Mouse (Mus musculus): ENCODE measurements around the gene Kif1b. TPM values are rescaled to one million over a fixed set of nuclear protein-coding genes. Genes with fewer than 3 reads are reported as not detected.

Kif1b gene
- total RNA-seq, 1 experiment from 2014 or later, result 6.6 TPM

GRCm38 (mm10) chr4:149150721-149151120 lies 156.8 kb downstream of the Kif1b start:
- ATAC-seq (replicated peaks; ENCODE audit: low read depth, poor library complexity, severe bottlenecking), result no peak

- ATAC-seq (replicated peaks; ENCODE audit: low read depth, poor library complexity, severe bottlenecking), result no peak
These were observed 157.2 kb downstream of the Kif1b start for GRCm38 (mm10) chr4:149150256-149150655.

GRCm38 (mm10) chr4:149149611-149150010 lies 157.9 kb downstream of the Kif1b start:
- no peak for ATAC-seq (replicated peaks; ENCODE audit: low read depth, poor library complexity, severe bottlenecking)

- ATAC-seq (replicated peaks; ENCODE audit: low read depth, poor library complexity, severe bottlenecking), result no peak
These were observed 158.3 kb downstream of the Kif1b start for GRCm38 (mm10) chr4:149149196-149149595.

- ATAC-seq (replicated peaks; ENCODE audit: low read depth, poor library complexity, severe bottlenecking), result no peak
These were observed 159.4 kb downstream of the Kif1b start for GRCm38 (mm10) chr4:149148084-149148483.

GRCm38 (mm10) chr4:149147528-149147927 lies 160.0 kb downstream of the Kif1b start:
- no peak for ATAC-seq (replicated peaks; ENCODE audit: low read depth, poor library complexity, severe bottlenecking)

GRCm38 (mm10) chr4:149145151-149145550 lies 162.3 kb downstream of the Kif1b start:
- ATAC-seq (replicated peaks; ENCODE audit: low read depth, poor library complexity, severe bottlenecking), result no peak

- peak; percentile 91 for ATAC-seq (replicated peaks; ENCODE audit: low read depth, poor library complexity, severe bottlenecking)
These were observed 163.0 kb downstream of the Kif1b start for GRCm38 (mm10) chr4:149144459-149144858.

- 0 out of 2 replicates have a peak, but pooled peaks have one; percentile 24 for ATAC-seq (replicated peaks; ENCODE audit: low read depth, poor library complexity, severe bottlenecking)
These were observed 163.9 kb downstream of the Kif1b start for GRCm38 (mm10) chr4:149143594-149143993.

- no peak for ATAC-seq (replicated peaks; ENCODE audit: low read depth, poor library complexity, severe bottlenecking)
These were observed 169.0 kb downstream of the Kif1b start for GRCm38 (mm10) chr4:149138515-149138914.

GRCm38 (mm10) chr4:149136982-149137770 lies 170.3 kb downstream of the Kif1b start, which contains the start of gene Cenps:
Gene Cenps (minus strand): TSS chr4:149137629.
- ATAC-seq (replicated peaks; ENCODE audit: low read depth, poor library complexity, severe bottlenecking), result peak; percentile 94

GRCm38 (mm10) chr4:149136116-149136850 lies 171.2 kb downstream of the Kif1b start:
- ATAC-seq (replicated peaks; ENCODE audit: low read depth, poor library complexity, severe bottlenecking), result no peak

GRCm38 (mm10) chr4:149133395-149133794 lies 174.1 kb downstream of the Kif1b start:
- no peak for ATAC-seq (replicated peaks; ENCODE audit: low read depth, poor library complexity, severe bottlenecking)

- no peak for ATAC-seq (replicated peaks; ENCODE audit: low read depth, poor library complexity, severe bottlenecking)
These were observed 175.5 kb downstream of the Kif1b start for GRCm38 (mm10) chr4:149131789-149132565.

- ATAC-seq (replicated peaks; ENCODE audit: low read depth, poor library complexity, severe bottlenecking), result no peak
These were observed 176.3 kb downstream of the Kif1b start for GRCm38 (mm10) chr4:149131021-149131752.

GRCm38 (mm10) chr4:149128467-149128866 lies 179.0 kb downstream of the Kif1b start:
- no peak for ATAC-seq (replicated peaks; ENCODE audit: low read depth, poor library complexity, severe bottlenecking)

- no peak for ATAC-seq (replicated peaks; ENCODE audit: low read depth, poor library complexity, severe bottlenecking)
These were observed 180.8 kb downstream of the Kif1b start, which contains the start of gene Cort for GRCm38 (mm10) chr4:149126663-149127062. Gene Cort (minus strand): TSS chr4:149126763.

All from common myeloid progenitor, adult 5-6 weeks (primary cell).